Mouse (Mus musculus) CD4-positive, CD25-positive, alpha-beta regulatory T cell (primary cell): ENCODE measurements around the gene Gm8978. TPM values are rescaled to one million over a fixed set of nuclear protein-coding genes. Genes with fewer than 3 reads are reported as not detected.

Experiments used
- polyA plus RNA-seq: library from polyadenylated mRNA; unstranded; fragments of 100-300 nt; shearing (Covaris generic); gene quantifications from one replicate; pipeline ENCODE4 v1.2.1, GENCODE M21; 2017

Gene Gm8978
- not detected for polyA plus RNA-seq

GRCm38 (mm10) chr19:33625152-33625551 is at the start of gene Gm8978:
Gene Gm8978 (minus strand): TSS chr19:33625252.

Other genes starting within 250 kb of the Gm8978 start
- 3.1 TPM for gene Rnls, start 233.0 kb downstream of the Gm8978 start, polyA plus RNA-seq
- gene Lipo4, start 107.5 kb downstream of the Gm8978 start, polyA plus RNA-seq: not detected
- gene Lipo2, start 126.1 kb upstream of the Gm8978 start, polyA plus RNA-seq: not detected
- 19.9 TPM for gene Lipo3, start 136.7 kb upstream of the Gm8978 start, polyA plus RNA-seq
- gene Lipo1, start 162.2 kb upstream of the Gm8978 start, polyA plus RNA-seq: not detected